Mouse (Mus musculus) left cerebral cortex, postnatal 36 days (tissue): Measurements from ENCODE around the gene Gnb1l. TPM values are rescaled to one million over a fixed set of nuclear protein-coding genes. Genes with fewer than 3 reads are reported as not detected.
A peak's percentile ranks its signal among the peaks of the same experiment; 100 is the strongest.

ENCODE experiments used
- DNase-seq, 2 experiments: peaks; one replicate each; pipeline ENCODE4 v3.0.0; 2021 to 2022; ENCODE audit warnings: low spot score in 2 of 2, mixed read lengths in 1 of 2
- intact Hi-C: fragments of 180-260 bp; cut with DNase I; formaldehyde crosslinking; loops from one replicate; pipeline ENCODE4 v1.15.1; 2025
- total RNA-seq, 2 experiments: library from RNA; stranded (reverse); gene quantifications; 2 replicates each; pipeline ENCODE4 v1.2.3; 2021

Gene Gnb1l
- 1 to 10 TPM; 5.0 to 9.0 TPM for total RNA-seq

DNA sequence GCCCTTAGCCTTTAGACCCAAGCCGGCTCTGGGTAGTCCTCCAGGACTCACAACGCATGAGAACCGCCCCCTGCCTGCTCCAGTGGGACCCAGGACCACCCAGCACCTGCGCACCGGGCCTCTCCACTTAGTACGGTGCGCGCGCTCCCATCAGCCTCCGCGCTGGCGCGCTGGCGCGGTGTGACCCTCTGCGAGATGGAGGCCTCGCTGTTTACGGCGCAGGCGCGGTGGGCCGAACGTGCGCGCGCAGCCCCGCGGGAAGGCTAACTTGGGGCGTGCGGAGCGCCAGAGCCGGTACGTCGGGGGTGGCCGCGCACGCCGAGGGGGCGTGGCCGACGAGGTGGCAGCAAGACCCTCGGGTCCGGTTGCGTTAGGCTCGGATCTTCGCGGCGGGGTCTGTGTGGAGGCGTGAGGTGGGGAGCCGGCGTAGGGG lies at the start of gene Gnb1l, which contains the start of gene Rtl10:
TSS of gene Gnb1l (plus strand) at position 156 of the 433 bp plus-strand sequence.
TSS of gene Rtl10 (plus strand) at position 344 of the 433 bp plus-strand sequence.
- intact Hi-C loops, result loop anchor here (5.0 kb wide), 1 partner anchor 124 kb away; the partner anchor contains the start of gene Gp1bb
- peak; percentile 93 to 95 for DNase-seq

DNA sequence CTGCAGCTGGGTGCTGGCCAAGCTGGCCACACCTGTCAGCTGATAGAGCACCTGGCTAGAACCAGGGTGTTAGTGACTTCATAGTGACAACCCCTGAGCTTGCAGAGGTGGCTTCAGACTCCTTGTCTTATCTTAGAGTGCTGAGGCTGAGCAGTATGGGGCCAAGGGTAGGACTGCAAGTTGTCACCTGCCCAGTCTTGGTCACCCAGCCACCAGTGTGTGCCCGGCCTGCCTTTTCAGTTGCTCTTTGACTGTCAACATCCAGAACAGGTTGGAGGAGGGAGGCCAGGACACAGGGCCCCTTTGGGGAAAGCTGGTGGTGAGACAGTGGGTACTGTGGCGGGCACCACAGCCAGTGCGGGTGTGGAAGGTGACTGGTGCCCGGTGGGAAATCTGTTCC lies 49.5 kb upstream of the Gnb1l start:
- DNase-seq, result no peak
- intact Hi-C loops, result loop anchor here (5.0 kb wide), 1 partner anchor 68 kb away; no protein-coding TSS in a partner anchor

DNA sequence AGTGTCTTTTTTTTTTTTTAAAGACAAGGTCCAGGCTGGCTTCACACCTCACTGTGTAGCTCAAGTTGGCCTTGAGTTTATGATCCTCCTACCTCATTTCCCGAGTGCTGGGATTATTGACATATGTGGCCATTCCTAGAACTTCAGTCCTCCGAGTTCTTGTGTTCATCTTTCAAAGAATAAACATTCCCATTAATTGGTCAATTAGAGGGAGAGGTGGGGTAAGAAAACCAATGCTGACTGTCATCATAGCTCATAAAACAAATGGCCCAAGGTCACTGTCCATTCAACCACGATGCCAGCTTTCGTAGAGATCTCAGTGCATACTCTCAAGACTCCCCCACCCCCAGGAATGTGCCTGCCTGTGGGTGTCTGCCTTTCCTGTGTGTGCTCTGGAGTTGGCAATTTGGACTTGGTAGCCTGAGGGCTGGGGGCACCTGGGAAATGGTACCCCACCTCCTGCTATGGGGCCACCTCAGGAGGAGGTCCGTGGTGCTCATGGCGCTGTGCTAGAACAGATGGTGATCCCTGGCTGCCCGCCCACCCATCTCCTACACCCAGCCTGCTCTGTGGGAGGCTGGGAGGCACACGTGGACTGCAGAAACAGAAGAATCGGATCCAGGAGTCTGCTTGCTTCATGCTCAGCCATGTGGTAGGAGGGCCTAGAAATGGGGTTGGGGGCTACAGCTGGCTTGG lies 46.9 kb upstream of the Gnb1l start:
- DNase-seq, result peak; percentile 76 to 86
- intact Hi-C loops, result no loop called here

DNA sequence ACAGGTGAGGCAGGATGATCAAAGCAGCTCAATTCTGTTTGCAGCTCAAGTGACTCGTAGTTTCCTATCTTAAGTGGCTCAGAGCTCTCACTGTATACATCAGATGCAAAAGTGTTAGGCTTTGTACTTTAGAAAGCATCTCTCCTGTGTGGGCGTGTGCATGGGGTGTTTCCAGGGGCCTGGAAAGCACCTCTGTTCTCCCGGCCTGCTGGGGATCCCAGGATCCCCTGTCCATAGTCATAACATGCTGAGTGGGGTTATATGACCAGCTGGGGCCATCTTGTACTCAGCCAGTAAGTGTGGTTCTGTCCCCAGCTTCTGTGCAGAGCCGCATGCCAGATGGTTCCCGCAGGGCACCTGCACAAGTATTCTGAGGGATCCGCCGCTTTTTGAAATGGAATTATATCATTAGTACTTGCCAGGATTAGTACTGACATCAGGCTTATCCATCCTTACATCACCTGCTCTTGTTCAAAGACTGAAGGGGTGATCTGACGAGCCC lies 46.1 kb upstream of the Gnb1l start:
- DNase-seq, result peak; percentile 53 to 61
- intact Hi-C loops, result no loop called here

DNA sequence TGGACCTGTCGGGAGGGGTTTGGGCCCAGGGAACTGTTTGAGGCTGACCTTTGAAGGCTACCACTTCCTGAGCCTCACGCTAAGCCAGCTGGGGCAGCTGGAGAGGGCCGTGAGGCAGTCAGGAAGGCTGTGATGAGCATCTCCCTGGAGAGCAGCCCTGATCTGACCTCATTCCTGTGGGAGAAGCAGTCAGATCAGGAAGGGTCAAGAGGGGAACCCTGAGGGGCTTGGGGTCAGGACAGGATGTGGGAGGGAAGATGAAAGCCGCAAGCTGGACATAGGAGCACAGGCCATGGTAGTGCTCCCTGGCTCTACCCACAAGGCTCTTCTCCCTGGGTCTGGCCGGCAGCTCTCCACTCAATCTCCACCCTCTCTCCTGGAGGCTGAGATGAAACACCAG lies 44.7 kb upstream of the Gnb1l start:
- intact Hi-C loops, result no loop called here
- no peak for DNase-seq

DNA sequence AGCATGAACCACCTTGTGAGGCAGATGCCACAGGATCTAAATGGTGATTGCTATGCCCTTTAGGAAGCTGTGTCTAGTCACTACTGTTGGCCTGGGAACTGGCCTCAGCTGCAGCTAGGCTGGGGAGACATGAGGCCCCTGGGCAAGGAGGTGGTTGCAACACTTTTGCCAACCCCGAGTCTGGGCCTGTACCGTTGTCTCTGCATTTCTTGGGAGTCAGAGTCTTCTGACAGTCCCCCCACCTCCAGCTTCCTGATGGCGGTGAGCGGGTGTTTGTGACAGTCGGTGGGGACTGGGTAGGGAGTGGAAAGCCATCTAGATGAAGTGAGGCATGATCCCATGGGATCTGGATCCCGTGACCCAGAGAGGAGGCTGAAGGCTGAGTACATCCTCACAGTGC lies 43.1 kb upstream of the Gnb1l start:
- intact Hi-C loops, result no loop called here
- DNase-seq, result no peak

DNA sequence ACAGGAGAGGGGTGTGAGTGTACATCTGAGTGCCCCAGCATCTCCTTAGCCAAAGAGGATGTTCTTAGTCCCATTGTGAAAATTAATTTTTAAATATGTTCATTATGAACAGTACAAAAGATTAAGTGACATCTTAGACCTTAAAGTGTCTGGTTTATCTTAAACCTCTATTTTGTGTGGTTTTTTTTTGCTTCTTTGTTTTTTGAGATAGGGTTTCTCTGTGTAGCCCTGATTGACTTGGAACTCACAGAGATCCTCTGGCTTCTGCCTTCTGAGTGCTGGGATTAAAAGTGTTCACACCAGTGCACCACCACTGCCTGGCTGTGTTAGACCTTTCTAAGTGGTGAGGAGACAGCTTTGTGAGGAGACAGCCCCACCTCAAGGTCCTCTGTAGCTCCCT lies 39.9 kb upstream of the Gnb1l start:
- DNase-seq, result no peak
- intact Hi-C loops, result no loop called here

DNA sequence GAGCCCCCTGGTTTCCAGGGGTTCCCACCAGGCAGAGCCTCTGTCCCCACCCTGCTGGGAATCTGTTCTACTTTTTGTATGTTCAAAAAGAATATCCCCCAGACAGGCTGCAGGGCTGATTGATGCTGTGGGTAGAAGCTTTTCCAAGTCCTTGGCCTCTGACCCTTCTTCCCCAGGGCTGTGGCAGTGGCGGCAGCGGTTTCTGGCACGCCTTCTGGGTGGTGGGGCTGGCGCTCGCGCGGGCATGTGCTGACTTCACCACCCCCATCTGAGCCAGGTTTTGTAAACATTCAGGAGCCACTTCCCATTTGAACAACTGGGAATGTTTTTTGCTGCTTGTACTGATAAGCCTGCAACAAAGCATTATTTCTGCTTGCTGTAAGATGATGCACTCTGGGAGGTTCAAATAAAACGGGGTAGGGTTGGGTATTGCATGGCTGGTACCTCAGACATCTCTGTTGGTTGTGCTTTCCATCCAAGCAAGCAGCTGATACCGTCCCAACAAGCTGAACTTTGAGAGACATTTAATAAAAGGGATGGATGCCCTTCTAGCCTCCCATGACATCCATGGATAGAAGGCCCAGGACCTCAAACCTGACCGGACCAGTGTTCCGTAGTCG lies 39.1 kb upstream of the Gnb1l start:
- intact Hi-C loops, result no loop called here
- DNase-seq, result no peak

DNA sequence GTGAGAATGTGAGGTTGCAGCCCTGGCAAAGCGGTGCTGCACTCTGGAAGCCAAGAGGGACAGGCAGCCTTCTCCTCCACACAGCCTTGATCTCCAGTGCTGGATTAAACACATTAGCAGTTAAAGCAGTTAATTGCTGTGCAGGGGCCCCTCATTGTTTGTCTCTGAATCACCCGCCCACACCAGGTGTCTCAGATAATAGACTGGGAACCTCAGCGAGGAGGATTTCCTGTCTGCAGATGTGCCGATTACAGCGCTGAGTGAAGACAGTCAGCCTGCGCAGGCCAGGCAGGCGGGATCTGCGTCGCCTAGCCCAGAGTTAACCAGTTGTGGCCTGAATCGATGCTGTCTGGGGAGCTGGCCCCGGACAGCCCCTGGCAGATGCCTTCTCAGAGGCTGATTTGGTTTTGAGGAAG lies 38.5 kb upstream of the Gnb1l start:
- DNase-seq, result no peak
- intact Hi-C loops, result no loop called here

DNA sequence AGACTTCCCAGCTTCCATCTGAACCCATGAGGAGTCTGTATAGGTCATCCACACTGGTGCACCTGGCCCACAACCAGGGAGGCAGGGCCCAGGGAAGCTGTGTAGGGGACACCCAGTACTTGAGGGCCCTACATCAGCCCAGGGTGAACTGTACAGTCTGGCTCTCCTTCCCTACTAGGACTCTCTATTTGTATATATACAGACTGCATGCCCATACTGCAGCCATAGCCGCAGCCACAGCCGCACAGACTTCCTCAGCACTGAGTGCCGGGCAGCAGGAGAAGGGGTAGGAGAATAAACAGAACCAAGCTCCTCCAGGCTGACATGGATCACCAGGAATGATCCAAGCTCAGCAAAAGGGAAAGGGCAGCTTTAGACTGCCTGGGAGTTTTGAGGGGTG lies 37.7 kb upstream of the Gnb1l start:
- no peak for DNase-seq
- intact Hi-C loops, result no loop called here

DNA sequence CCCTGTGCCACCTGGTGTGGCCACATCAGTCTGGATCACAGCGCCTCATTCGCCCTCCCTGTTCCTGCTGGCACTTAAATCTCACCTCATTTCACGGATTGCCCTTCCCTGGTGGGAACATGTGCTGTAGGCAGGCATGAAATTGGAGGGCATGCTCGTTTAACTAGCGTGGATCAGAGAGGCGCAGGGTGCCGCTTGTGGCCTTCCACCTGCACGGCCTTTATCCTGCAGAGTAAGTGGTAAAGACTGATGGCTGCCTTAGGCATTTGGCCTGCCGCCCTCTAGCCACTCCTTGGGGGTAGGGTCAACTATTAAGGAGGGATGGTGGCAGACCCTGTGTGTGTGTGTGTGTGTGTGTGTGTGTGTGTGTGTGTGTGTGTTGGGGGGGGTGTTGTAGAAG lies 36.5 kb upstream of the Gnb1l start:
- no peak for DNase-seq
- intact Hi-C loops, result no loop called here

DNA sequence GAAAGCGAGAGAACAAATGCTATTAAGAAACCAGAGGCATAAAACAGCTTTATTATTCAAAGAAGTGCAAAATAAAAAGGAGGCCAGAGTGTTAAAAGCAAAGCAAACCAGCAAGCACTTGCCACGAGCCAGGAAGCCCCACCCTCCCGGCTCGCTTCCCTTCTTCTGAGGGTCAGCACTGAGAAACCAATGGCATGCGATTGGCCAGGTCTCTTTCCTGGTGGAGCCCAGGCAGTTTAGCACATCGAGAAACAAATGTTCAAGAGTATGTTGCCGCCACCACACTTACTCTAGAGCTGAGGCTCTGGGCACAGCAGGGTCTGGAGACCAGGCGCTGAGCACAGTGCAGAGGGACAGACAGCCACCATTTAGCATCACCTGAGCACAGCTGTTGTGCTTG lies 35.9 kb upstream of the Gnb1l start:
- no peak for DNase-seq
- intact Hi-C loops, result no loop called here

DNA sequence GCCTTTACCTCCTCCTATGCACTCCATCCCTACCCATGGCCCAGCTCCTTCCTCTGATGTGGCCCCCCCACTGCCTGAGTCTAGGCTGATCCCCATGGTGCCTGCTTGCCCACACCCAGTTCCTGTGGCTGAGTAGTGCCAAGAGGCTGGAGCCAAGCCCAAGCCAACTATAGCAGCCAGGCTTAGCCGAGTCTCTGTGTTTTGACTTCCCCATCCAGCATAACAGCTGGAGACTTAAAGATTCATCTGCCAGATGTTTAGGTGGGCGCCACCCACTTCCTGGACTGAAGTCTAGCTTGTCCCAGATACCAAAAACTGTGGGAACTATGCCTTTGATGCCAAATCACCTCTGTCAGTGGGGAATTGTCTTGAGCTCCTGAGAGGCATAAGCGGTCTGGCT lies 34.2 kb upstream of the Gnb1l start:
- intact Hi-C loops, result no loop called here
- DNase-seq, result peak; percentile 31 to 35

DNA sequence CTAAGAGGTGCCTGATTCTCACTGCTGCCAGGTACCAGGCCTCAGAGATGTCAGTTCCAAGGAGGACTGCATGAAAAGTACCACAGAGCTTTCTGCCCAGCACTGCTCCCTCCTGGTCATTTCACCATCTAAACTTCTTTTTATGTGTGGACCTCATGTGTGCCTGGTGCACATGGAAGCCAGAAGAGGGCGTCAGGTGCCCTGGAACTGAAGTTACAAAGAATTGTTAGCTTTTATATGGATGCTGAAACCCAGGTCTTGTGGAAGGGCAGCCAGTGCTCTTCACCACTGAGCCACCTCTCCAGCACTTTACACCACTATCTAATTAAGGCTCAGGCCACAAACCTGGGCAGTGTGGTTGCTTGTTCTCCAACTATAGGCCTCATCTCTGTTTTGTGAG lies 27.7 kb upstream of the Gnb1l start:
- intact Hi-C loops, result loop anchor here (1.0 kb wide), 1 partner anchor 37 kb away; no protein-coding TSS in a partner anchor
- DNase-seq, result no peak

DNA sequence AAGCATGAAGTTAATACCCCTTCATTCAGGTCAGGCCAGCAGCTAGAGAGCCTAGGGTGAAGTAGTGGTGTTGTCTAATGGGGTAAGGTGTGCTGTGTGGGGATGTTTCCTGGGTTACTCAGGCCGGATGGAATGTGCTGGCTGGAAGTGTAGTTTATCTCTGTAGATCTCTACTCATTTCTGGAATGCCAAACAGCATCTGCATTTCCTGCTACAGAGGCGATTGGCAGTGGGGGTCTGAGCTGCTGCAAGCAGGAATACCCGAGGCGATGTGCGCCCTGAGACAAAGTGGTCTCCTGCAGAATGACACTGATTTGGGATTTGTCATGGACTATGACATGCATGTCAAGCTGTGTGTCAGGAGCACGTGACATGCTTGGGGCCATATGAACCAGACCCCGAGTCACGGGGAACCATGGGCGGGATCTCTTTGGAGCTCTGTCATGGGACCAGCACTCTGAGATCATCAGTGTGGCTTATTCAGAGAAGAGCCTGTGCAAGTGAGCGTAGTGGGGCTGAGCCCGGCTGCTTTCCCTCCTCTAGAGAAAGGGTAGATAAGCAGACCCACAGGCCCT lies 27.0 kb upstream of the Gnb1l start:
- intact Hi-C loops, result no loop called here
- no peak for DNase-seq

DNA sequence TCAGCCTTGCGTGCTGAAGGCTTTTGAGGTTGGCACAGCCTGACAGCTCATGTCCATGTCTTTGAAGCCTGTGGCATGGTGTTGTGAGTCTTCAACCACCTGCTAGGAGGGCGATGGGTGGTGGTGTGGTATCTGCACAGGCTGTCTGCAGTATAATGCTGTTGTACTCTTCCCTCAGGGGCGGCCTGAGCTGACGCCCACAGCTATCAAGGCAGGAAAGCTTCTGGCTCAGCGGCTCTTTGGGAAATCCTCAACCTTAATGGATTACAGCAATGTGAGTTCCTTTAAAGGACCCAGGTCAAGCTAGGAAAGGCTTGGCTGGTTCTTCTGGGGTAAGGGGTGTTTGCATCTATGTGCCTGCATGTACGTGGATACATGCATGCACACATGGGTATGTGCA lies 26.5 kb upstream of the Gnb1l start:
- intact Hi-C loops, result no loop called here
- DNase-seq, result no peak

DNA sequence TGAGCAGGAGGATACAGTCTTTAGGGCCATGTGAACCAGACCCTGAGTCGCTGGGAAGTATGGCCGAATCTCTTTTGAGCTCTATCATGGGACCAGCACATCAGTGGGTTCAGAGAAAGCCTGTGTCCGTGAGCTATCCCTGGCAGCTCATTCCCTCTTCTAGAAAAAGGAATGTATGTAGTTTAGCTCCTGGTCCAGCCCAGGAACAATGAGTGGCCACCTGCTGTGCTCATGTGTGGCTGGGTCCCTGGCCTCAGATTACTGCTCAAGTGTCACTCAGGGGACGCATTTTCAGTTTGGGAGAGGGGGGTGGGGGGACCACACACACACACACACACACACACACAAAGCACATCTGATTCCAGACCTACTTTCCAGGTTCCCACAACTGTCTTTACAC lies 26.1 kb upstream of the Gnb1l start:
- intact Hi-C loops, result no loop called here

DNA sequence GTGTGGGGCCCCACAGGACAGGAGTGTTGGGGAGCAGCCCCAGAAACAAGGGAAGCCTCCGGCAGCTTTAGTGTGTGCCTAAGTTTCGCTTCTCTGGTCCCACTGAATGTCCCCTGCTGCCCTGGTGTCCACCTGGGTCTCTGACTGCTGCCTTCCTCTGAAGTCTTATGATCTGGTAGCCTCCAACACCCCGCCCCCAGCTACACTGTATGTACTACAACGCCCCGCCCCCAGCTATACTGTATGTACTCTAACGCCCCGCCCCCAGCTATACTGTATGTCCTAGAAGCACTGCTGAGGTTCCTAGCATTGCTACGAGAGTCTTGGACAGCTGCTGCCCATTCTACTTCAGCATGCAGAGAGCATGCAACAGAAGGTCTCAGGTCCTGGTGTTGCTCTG lies 25.5 kb upstream of the Gnb1l start:
- no peak for DNase-seq
- intact Hi-C loops, result no loop called here

More for the DNA sequence above, 26.1 kb upstream of the Gnb1l start:
- no peak for DNase-seq

DNA sequence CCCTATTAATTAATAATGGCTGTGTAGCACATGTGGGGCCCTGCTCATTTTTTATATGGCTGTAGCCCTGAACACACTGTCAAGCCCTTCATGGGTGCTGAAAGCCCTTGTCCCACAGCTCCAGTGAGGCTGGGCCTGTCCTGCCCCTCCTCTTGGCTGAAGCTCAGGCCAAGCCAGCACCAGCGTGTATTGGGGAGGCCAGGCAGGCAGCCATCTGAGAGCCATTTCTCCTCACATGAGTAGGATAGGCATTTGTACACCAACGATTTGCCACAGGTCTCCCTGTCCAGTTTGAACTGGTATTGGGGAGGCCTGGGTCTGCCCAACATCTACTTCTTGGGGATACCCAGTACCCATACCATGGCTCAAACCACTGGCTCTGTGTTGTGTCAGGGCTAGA lies 24.5 kb upstream of the Gnb1l start:
- intact Hi-C loops, result no loop called here
- DNase-seq, result no peak

DNA sequence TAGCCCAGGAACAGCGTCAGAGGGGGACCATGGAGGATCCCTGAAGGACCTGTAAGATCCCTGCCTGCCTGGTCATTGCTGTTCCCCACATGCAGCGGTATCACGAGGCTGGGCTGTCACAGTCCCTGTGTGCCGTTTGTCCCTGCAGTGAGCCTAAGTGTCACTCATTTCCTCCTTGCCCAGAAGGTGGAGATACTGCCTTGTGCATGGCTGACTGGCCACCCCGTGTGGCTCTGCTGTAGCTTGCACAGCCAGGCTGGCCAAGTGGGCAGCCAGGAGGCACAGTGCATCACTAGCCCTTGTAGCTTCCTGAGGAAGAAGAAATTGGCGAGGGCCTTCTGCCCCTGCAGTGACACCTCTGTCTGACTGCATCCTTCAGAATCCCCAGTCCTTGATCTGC lies 20.5 kb upstream of the Gnb1l start:
- intact Hi-C loops, result no loop called here
- DNase-seq, result no peak

DNA sequence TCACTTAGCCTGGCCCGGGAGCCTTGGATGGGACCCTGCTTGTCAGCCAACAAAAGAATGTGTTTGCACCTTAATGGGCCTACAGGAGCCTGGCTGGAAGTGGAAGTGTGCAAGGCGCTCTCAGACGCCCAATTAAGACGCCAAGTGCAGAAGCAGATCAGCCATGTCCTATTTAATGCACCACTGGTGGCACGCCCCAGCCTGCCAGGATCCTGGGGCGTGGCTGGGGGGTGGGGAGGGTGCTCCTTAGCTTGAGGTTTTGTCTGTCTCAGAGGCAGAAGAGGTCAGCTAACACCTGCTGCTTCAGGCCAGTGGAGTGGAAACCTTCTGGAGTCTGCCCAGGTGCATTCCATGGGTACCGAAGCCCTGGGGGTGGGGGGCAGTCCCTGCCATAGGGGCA lies 18.8 kb upstream of the Gnb1l start:
- DNase-seq, result no peak
- intact Hi-C loops, result no loop called here
